Mouse (Mus musculus): ENCODE results near the gene Cdh23. TPM values are rescaled to one million over a fixed set of nuclear protein-coding genes. Genes with fewer than 3 reads are reported as not detected.

Cdh23 gene
- polyA plus RNA-seq, 1 experiment from 2014 or later: 0.53 TPM

GRCm38 (mm10) chr10:60582956-60583355, 113.3 kb downstream of the Cdh23 start:
- 60% methylated on average over 15 of the region's 15 CpGs for WGBS
- no peaks in the 10 kb centered on the region for H3K27me3 ChIP-seq (ENCODE audit: control insufficient read depth, insufficient read depth, low read length)
- no peaks in the 10 kb centered on the region for H3K36me3 ChIP-seq (ENCODE audit: control insufficient read depth, insufficient read depth, low read length)
- no peak overlapping the region for H3K4me2 ChIP-seq (ENCODE audit: low read depth, low read length)
- H3K9me3 ChIP-seq (replicated peaks; ENCODE audit: control insufficient read depth, low read length): no peaks in the 10 kb centered on the region
- no peaks in the 10 kb centered on the region for H3K4me1 ChIP-seq (ENCODE audit: control insufficient read depth, insufficient read depth, low read length)
- no peak for ATAC-seq (ENCODE audit: insufficient read depth, low FRiP score)
- H3K27ac ChIP-seq (ENCODE audit: low read length): no peak overlapping the region
- no peak overlapping the region for H3K4me3 ChIP-seq (replicated peaks; ENCODE audit: low read length)
- H3K9ac ChIP-seq (ENCODE audit: low read length): no peak overlapping the region

GRCm38 (mm10) chr10:60580666-60581065, 115.6 kb downstream of the Cdh23 start:
- Histone ChIP-seq H3K9ac (ENCODE audit: low read length) (no peak overlapping the region), H3K4me1 (ENCODE audit: control insufficient read depth, insufficient read depth, low read length) (0 out of 2 replicates have a peak, but pooled peaks cover 3% of the 10 kb centered on the region), H3K4me2 (ENCODE audit: low read depth, low read length) (no peak overlapping the region), H3K9me3 (replicated peaks; ENCODE audit: control insufficient read depth, low read length) (no peaks in the 10 kb centered on the region), H3K36me3 (ENCODE audit: control insufficient read depth, insufficient read depth, low read length) (no peaks in the 10 kb centered on the region), H3K27me3 (ENCODE audit: control insufficient read depth, insufficient read depth, low read length) (no peaks in the 10 kb centered on the region), H3K4me3 (replicated peaks; ENCODE audit: low read length) (no peak overlapping the region), H3K27ac (ENCODE audit: low read length) (no peak overlapping the region)
- whole genome bisulfite sequencing: 83% methylated on average over 15 of the region's 15 CpGs
- ATAC-seq (ENCODE audit: insufficient read depth, low FRiP score): no peak

- H3K4me2 ChIP-seq (ENCODE audit: low read depth, low read length): no peak overlapping the region
- no peaks in the 10 kb centered on the region for H3K9me3 ChIP-seq (replicated peaks; ENCODE audit: control insufficient read depth, low read length)
- no peak overlapping the region for H3K9ac ChIP-seq (ENCODE audit: low read length)
- H3K27me3 ChIP-seq (ENCODE audit: control insufficient read depth, insufficient read depth, low read length): no peaks in the 10 kb centered on the region
- WGBS: 82% methylated on average over 12 of the region's 12 CpGs
- H3K27ac ChIP-seq (ENCODE audit: low read length): no peak overlapping the region
- ATAC-seq (ENCODE audit: insufficient read depth, low FRiP score): no peak
- H3K36me3 ChIP-seq (ENCODE audit: control insufficient read depth, insufficient read depth, low read length): no peaks in the 10 kb centered on the region
- H3K4me3 ChIP-seq (replicated peaks; ENCODE audit: low read length): no peak overlapping the region
- H3K4me1 ChIP-seq (ENCODE audit: control insufficient read depth, insufficient read depth, low read length): 0 out of 2 replicates have a peak, but pooled peaks cover 3% of the 10 kb centered on the region
Measured at GRCm38 (mm10) chr10:60578738-60579538, 117.4 kb downstream of the Cdh23 start.

- 82% methylated on average over 12 of the region's 12 CpGs for WGBS
- Histone ChIP-seq H3K4me3 (replicated peaks; ENCODE audit: low read length) (no peak overlapping the region), H3K9ac (ENCODE audit: low read length) (no peak overlapping the region), H3K27me3 (ENCODE audit: control insufficient read depth, insufficient read depth, low read length) (no peaks in the 10 kb centered on the region), H3K9me3 (replicated peaks; ENCODE audit: control insufficient read depth, low read length) (no peaks in the 10 kb centered on the region), H3K4me1 (ENCODE audit: control insufficient read depth, insufficient read depth, low read length) (0 out of 2 replicates have a peak, but pooled peaks cover 3% of the 10 kb centered on the region), H3K4me2 (ENCODE audit: low read depth, low read length) (no peak overlapping the region), H3K27ac (ENCODE audit: low read length) (no peak overlapping the region), H3K36me3 (ENCODE audit: control insufficient read depth, insufficient read depth, low read length) (no peaks in the 10 kb centered on the region)
- no peak for ATAC-seq (ENCODE audit: insufficient read depth, low FRiP score)
Measured at GRCm38 (mm10) chr10:60577920-60578737, 118.2 kb downstream of the Cdh23 start.

- peak; percentile 87 for ATAC-seq (ENCODE audit: insufficient read depth, low FRiP score)
- no peaks in the 10 kb centered on the region for H3K36me3 ChIP-seq (ENCODE audit: control insufficient read depth, insufficient read depth, low read length)
- 0 out of 2 replicates have a peak, but pooled peaks cover 3% of the 10 kb centered on the region for H3K4me1 ChIP-seq (ENCODE audit: control insufficient read depth, insufficient read depth, low read length)
- no peak overlapping the region for H3K4me2 ChIP-seq (ENCODE audit: low read depth, low read length)
- H3K9ac ChIP-seq (ENCODE audit: low read length): no peak overlapping the region
- H3K9me3 ChIP-seq (replicated peaks; ENCODE audit: control insufficient read depth, low read length): no peaks in the 10 kb centered on the region
- no peak overlapping the region for H3K27ac ChIP-seq (ENCODE audit: low read length)
- 34% methylated on average over 13 of the region's 13 CpGs for WGBS
- H3K4me3 ChIP-seq (replicated peaks; ENCODE audit: low read length): no peak overlapping the region
- H3K27me3 ChIP-seq (ENCODE audit: control insufficient read depth, insufficient read depth, low read length): no peaks in the 10 kb centered on the region
Measured at GRCm38 (mm10) chr10:60577125-60577919, 119.0 kb downstream of the Cdh23 start.

- no peaks in the 10 kb centered on the region for H3K36me3 ChIP-seq (ENCODE audit: control insufficient read depth, insufficient read depth, low read length)
- H3K9me3 ChIP-seq (replicated peaks; ENCODE audit: control insufficient read depth, low read length): no peaks in the 10 kb centered on the region
- no peak overlapping the region for H3K4me3 ChIP-seq (replicated peaks; ENCODE audit: low read length)
- H3K27ac ChIP-seq (ENCODE audit: low read length): no peak overlapping the region
- H3K9ac ChIP-seq (ENCODE audit: low read length): no peak overlapping the region
- ATAC-seq (ENCODE audit: insufficient read depth, low FRiP score): no peak
- H3K4me2 ChIP-seq (ENCODE audit: low read depth, low read length): no peak overlapping the region
- 0 out of 2 replicates have a peak, but pooled peaks cover 3% of the 10 kb centered on the region for H3K4me1 ChIP-seq (ENCODE audit: control insufficient read depth, insufficient read depth, low read length)
- H3K27me3 ChIP-seq (ENCODE audit: control insufficient read depth, insufficient read depth, low read length): no peaks in the 10 kb centered on the region
- WGBS: 84% methylated on average over 3 of the region's 3 CpGs
Measured at GRCm38 (mm10) chr10:60574851-60575250, 121.4 kb downstream of the Cdh23 start.

GRCm38 (mm10) chr10:60571491-60571890, 124.8 kb downstream of the Cdh23 start:
- Histone ChIP-seq H3K27ac (ENCODE audit: low read length) (no peak overlapping the region), H3K4me1 (ENCODE audit: control insufficient read depth, insufficient read depth, low read length) (no peaks in the 10 kb centered on the region), H3K9ac (ENCODE audit: low read length) (no peak overlapping the region), H3K9me3 (replicated peaks; ENCODE audit: control insufficient read depth, low read length) (no peaks in the 10 kb centered on the region), H3K36me3 (ENCODE audit: control insufficient read depth, insufficient read depth, low read length) (no peaks in the 10 kb centered on the region), H3K4me2 (ENCODE audit: low read depth, low read length) (no peak overlapping the region), H3K4me3 (replicated peaks; ENCODE audit: low read length) (no peak overlapping the region), H3K27me3 (ENCODE audit: control insufficient read depth, insufficient read depth, low read length) (no peaks in the 10 kb centered on the region)
- WGBS: 79% methylated on average over 4 of the region's 4 CpGs
- ATAC-seq (ENCODE audit: insufficient read depth, low FRiP score): no peak

GRCm38 (mm10) chr10:60566369-60567037, 129.8 kb downstream of the Cdh23 start:
- Histone ChIP-seq H3K36me3 (ENCODE audit: control insufficient read depth, insufficient read depth, low read length) (no peaks in the 10 kb centered on the region), H3K4me3 (replicated peaks; ENCODE audit: low read length) (no peak overlapping the region; the same call in 1 of the 2 replicates), H3K27me3 (ENCODE audit: control insufficient read depth, insufficient read depth, low read length) (no peaks in the 10 kb centered on the region), H3K9me3 (replicated peaks; ENCODE audit: control insufficient read depth, low read length) (no peaks in the 10 kb centered on the region), H3K4me2 (ENCODE audit: low read depth, low read length) (0 out of 2 replicates have a peak overlapping the region, but pooled peaks have one; percentile 3), H3K27ac (ENCODE audit: low read length) (no peak overlapping the region), H3K9ac (ENCODE audit: low read length) (no peak overlapping the region), H3K4me1 (ENCODE audit: control insufficient read depth, insufficient read depth, low read length) (0 out of 2 replicates have a peak, but pooled peaks cover 3% of the 10 kb centered on the region)
- 38% methylated on average over 24 of the region's 24 CpGs for WGBS
- no peak for ATAC-seq (ENCODE audit: insufficient read depth, low FRiP score)

Measured in stomach, embryonic 16.5 days (tissue).